8 mouse cellular contexts compared by ENCODE assay signal in the genomic region with DNA sequence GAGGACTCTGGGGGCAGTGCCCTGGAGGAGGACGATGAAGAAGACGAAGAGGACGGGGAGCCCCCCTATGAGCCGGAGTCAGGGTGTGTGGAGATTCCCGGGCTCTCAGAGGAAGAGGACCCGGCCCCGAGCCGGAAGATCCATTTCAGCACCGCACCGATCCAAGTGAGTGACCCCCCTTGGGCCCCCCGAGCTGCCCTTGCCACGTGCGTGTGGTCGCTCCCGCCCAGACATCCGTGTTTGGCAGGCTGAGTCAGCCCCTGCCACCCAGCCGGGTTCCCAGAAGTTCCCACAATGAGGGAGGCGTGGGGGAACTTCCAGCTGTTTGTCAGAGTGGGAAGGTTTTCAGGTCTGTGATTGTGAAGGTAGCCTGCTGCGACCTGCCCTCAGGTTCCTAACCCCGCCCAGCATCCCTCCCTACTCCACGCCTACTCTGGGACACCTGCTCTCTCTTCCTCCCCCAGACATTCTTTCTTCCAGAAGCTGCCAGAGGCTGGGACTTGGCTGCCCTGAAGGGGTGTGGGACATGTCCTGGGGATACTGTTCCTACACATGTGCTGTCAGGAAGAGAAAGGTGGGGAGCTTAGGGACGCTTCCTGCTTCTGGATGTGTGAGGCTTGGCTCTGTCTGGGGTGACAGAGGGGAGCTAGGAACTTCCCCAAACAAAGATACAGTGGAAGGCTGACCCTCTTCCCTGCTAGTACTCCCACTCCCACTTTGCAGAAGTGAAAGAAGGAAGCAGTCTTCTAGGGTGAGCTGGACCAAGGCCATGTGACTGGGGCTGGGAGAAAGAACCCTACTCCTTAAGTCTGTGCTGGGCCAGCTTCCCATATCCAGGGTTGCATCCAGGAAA. TPM values are rescaled to one million over a fixed set of nuclear protein-coding genes. Genes with fewer than 3 reads are reported as not detected.
A peak's percentile ranks its signal among the peaks of the same experiment; 100 is the strongest.
DNase-seq lines count a peak whose midpoint lies in the region; ATAC-seq and TF ChIP-seq lines count a peak whose summit lies in the region.

No protein-coding gene starts in this region.

- H3K9me3 ChIP-seq in forebrain, embryonic 16.5 days (ENCODE audit: control insufficient read depth, low read length), result no peaks in the 10 kb centered on the region
- H3K9me3 ChIP-seq in hindbrain, postnatal 0 days (ENCODE audit: low read length), result no peaks in the 10 kb centered on the region
- no peaks in the 10 kb centered on the region for H3K9me3 ChIP-seq in liver, embryonic 13.5 days (replicated peaks)

- WGBS in forebrain, embryonic 16.5 days, result under 1% methylated on average over 22 of the region's 22 CpGs
- WGBS in hindbrain, postnatal 0 days, result under 1% methylated on average over 21 of the region's 22 CpGs
- 1% methylated on average over 22 of the region's 22 CpGs for WGBS in liver, embryonic 13.5 days (ENCODE audit: insufficient replicate concordance)

- H3K27ac ChIP-seq in forebrain, embryonic 16.5 days (ENCODE audit: low read length), result no peak overlapping the region
- H3K27ac ChIP-seq in hindbrain, postnatal 0 days, result peak overlapping the region; percentile 89; the same call in 1 of the 2 replicates
- H3K27ac ChIP-seq in liver, embryonic 13.5 days, result peak overlapping the region; percentile 91

- TF ChIP-seq CTCF in hindbrain, postnatal 0 days (IDR thresholded peaks at IDR 0.05; ENCODE audit: low read depth), result no peak

- peaks cover 67% of the 10 kb centered on the region for H3K4me1 ChIP-seq in forebrain, embryonic 16.5 days (replicated peaks; ENCODE audit: control insufficient read depth, insufficient read depth, low read length)
- peaks cover 47% of the 10 kb centered on the region for H3K4me1 ChIP-seq in hindbrain, postnatal 0 days (ENCODE audit: insufficient read depth, low read length)
- peaks cover 88% of the 10 kb centered on the region for H3K4me1 ChIP-seq in liver, embryonic 13.5 days (replicated peaks)

- peak overlapping the region; percentile 97 for H3K9ac ChIP-seq in forebrain, embryonic 16.5 days (replicated peaks; ENCODE audit: low read depth, low read length)
- H3K9ac ChIP-seq in hindbrain, postnatal 0 days (replicated peaks; ENCODE audit: low read length), result peak overlapping the region; percentile 85
- peak overlapping the region; percentile 98 for H3K9ac ChIP-seq in liver, embryonic 13.5 days

- no peaks in the 10 kb centered on the region for H3K27me3 ChIP-seq in forebrain, embryonic 16.5 days (replicated peaks; ENCODE audit: control insufficient read depth, insufficient read depth, low read length)
- no peaks in the 10 kb centered on the region for H3K27me3 ChIP-seq in hindbrain, postnatal 0 days (ENCODE audit: insufficient read depth, low read length)
- H3K27me3 ChIP-seq in liver, embryonic 13.5 days, result no peaks in the 10 kb centered on the region

- peak overlapping the region; percentile 97 for H3K4me2 ChIP-seq in forebrain, embryonic 16.5 days (ENCODE audit: low read length)
- peak overlapping the region; percentile 99 for H3K4me2 ChIP-seq in hindbrain, postnatal 0 days (ENCODE audit: low read depth, low read length)
- H3K4me2 ChIP-seq in liver, embryonic 13.5 days, result peak overlapping the region; percentile 97

- peaks cover 7% of the 10 kb centered on the region; the same call in 1 of the 2 replicates for H3K36me3 ChIP-seq in forebrain, embryonic 16.5 days (ENCODE audit: control insufficient read depth, insufficient read depth)
- H3K36me3 ChIP-seq in hindbrain, postnatal 0 days (ENCODE audit: insufficient read depth, low read length), result peaks cover 16% of the 10 kb centered on the region
- peaks cover 27% of the 10 kb centered on the region for H3K36me3 ChIP-seq in liver, embryonic 13.5 days

- peak overlapping the region; percentile 94 for H3K4me3 ChIP-seq in forebrain, embryonic 16.5 days (replicated peaks; ENCODE audit: low read length)
- peak overlapping the region; percentile 74 for H3K4me3 ChIP-seq in hindbrain, postnatal 0 days (ENCODE audit: low read length)
- H3K4me3 ChIP-seq in liver, embryonic 13.5 days (replicated peaks), result peak overlapping the region; percentile 92

- no peak for ATAC-seq in forebrain, embryonic 16.5 days
- no peak for ATAC-seq in hindbrain, postnatal 0 days
- ATAC-seq in liver, embryonic 13.5 days (ENCODE audit: low read depth), result no peak
- no peak for ATAC-seq in inflammation-experienced regulatory T-cells, adult 6 months

- peak; percentile 52 to 58 for DNase-seq in layer of hippocampus, postnatal 10 days (ENCODE audit: low spot score in 2 of 2)
- DNase-seq in layer of hippocampus, postnatal 14 days (ENCODE audit: low spot score in 2 of 2), result no peak
- DNase-seq in adrenal gland, postnatal 10 days, result peak; percentile 69
- peak; percentile 59 for DNase-seq in hindbrain, postnatal 0 days (ENCODE audit: low spot score)
- DNase-seq in liver, embryonic 13.5 days, result no peak
- DNase-seq in naive thymus-derived CD4-positive, alpha-beta T cell, adult 2 months (ENCODE audit: low read depth), result peak; percentile 49

RNA-seq across cellular contexts. Expression of a gene that starts 2.1 kb away (rescaled TPM):
- total RNA-seq in layer of hippocampus, postnatal 10 days (2021), result 100 to 1,000 TPM; 501 TPM
- 100 to 1,000 TPM; 705 to 706 TPM for total RNA-seq in layer of hippocampus, postnatal 14 days (2021)
- 10 to 100 TPM; 83.3 to 96.2 TPM for total RNA-seq in adrenal gland, postnatal 10 days (2021)
- 22.0 and 22.4 TPM in 2 replicates for polyA plus RNA-seq in forebrain, embryonic 16.5 days (2015; fragmentation: Nextera tagmentation; extraction: Ambion mirVana)
- total RNA-seq in hindbrain, postnatal 0 days (2014; rRNA removed), result 170 and 190 TPM in 2 replicates
- 18.8 and 19.4 TPM in 2 replicates for polyA plus RNA-seq in hindbrain, postnatal 0 days (2015; fragmentation: Nextera tagmentation; extraction: Ambion mirVana)
- 10.0 and 10.6 TPM in 2 replicates for polyA plus RNA-seq in liver, embryonic 13.5 days (2015; fragmentation: Nextera tagmentation; extraction: Ambion mirVana)
- 10 to 100 TPM; 19.1 to 24.8 (median 24.8) TPM for polyA plus RNA-seq in inflammation-experienced regulatory T-cells, adult 6 months (2017; shearing (Covaris generic))

RNA-seq across cellular contexts. Expression of a gene that starts 16.7 kb away (rescaled TPM):
- 100 to 1,000 TPM; 107 TPM for total RNA-seq in layer of hippocampus, postnatal 10 days (2021)
- 10 to 100 TPM; 73.6 to 78.1 TPM for total RNA-seq in layer of hippocampus, postnatal 14 days (2021)
- 10 to 100 TPM in 1 of 2 experiments, 1 to 10 TPM in 1; 7.3 to 11.0 TPM for total RNA-seq in adrenal gland, postnatal 10 days (2021)
- 123 and 134 TPM in 2 replicates for polyA plus RNA-seq in forebrain, embryonic 16.5 days (2015; fragmentation: Nextera tagmentation; extraction: Ambion mirVana)
- total RNA-seq in hindbrain, postnatal 0 days (2014; rRNA removed), result 216 and 223 TPM in 2 replicates
- 128 and 137 TPM in 2 replicates for polyA plus RNA-seq in hindbrain, postnatal 0 days (2015; fragmentation: Nextera tagmentation; extraction: Ambion mirVana)
- 35.4 and 36.3 TPM in 2 replicates for polyA plus RNA-seq in liver, embryonic 13.5 days (2015; fragmentation: Nextera tagmentation; extraction: Ambion mirVana)
- polyA plus RNA-seq in inflammation-experienced regulatory T-cells, adult 6 months (2017; shearing (Covaris generic)), result under 1 TPM; 0.18 to 0.61 (median 0.46) TPM

RNA-seq across cellular contexts. Expression of a gene that starts 16.9 kb away (rescaled TPM):
- under 1 TPM; 0.66 to 0.78 TPM for total RNA-seq in layer of hippocampus, postnatal 10 days (2021)
- under 1 TPM; 0.95 to 0.99 TPM for total RNA-seq in layer of hippocampus, postnatal 14 days (2021)
- 10 to 100 TPM in 1 of 2 experiments, 1 to 10 TPM in 1; 4.5 to 16.8 TPM for total RNA-seq in adrenal gland, postnatal 10 days (2021)
- 0.19 and 0.58 TPM in 2 replicates for polyA plus RNA-seq in forebrain, embryonic 16.5 days (2015; fragmentation: Nextera tagmentation; extraction: Ambion mirVana)
- total RNA-seq in hindbrain, postnatal 0 days (2014; rRNA removed), result 0.36 and 0.52 TPM in 2 replicates
- polyA plus RNA-seq in hindbrain, postnatal 0 days (2015; fragmentation: Nextera tagmentation; extraction: Ambion mirVana), result 0.26 and 0.28 TPM in 2 replicates
- polyA plus RNA-seq in liver, embryonic 13.5 days (2015; fragmentation: Nextera tagmentation; extraction: Ambion mirVana), result 0.21 and 0.28 TPM in 2 replicates
- polyA plus RNA-seq in inflammation-experienced regulatory T-cells, adult 6 months (2017; shearing (Covaris generic)), result not detected

RNA-seq across cellular contexts. Expression of a gene that starts 25.6 kb away (rescaled TPM):
- total RNA-seq in layer of hippocampus, postnatal 10 days (2021), result not detected
- total RNA-seq in layer of hippocampus, postnatal 14 days (2021), result not detected
- not detected for total RNA-seq in adrenal gland, postnatal 10 days (2021)
- polyA plus RNA-seq in forebrain, embryonic 16.5 days (2015; fragmentation: Nextera tagmentation; extraction: Ambion mirVana), result not detected in 2 replicates
- total RNA-seq in hindbrain, postnatal 0 days (2014; rRNA removed), result not detected in 2 replicates
- polyA plus RNA-seq in hindbrain, postnatal 0 days (2015; fragmentation: Nextera tagmentation; extraction: Ambion mirVana), result not detected in 2 replicates
- polyA plus RNA-seq in liver, embryonic 13.5 days (2015; fragmentation: Nextera tagmentation; extraction: Ambion mirVana), result not detected in 2 replicates
- not detected for polyA plus RNA-seq in inflammation-experienced regulatory T-cells, adult 6 months (2017; shearing (Covaris generic))

RNA-seq across cellular contexts. Expression of a gene that starts 48.2 kb away (rescaled TPM):
- 10 to 100 TPM; 48.9 to 49.7 TPM for total RNA-seq in layer of hippocampus, postnatal 10 days (2021)
- total RNA-seq in layer of hippocampus, postnatal 14 days (2021), result 10 to 100 TPM; 90.5 to 91.0 TPM
- total RNA-seq in adrenal gland, postnatal 10 days (2021), result 100 to 1,000 TPM; 144 to 199 TPM
- polyA plus RNA-seq in forebrain, embryonic 16.5 days (2015; fragmentation: Nextera tagmentation; extraction: Ambion mirVana), result 27.6 and 29.2 TPM in 2 replicates
- 25.0 and 32.0 TPM in 2 replicates for total RNA-seq in hindbrain, postnatal 0 days (2014; rRNA removed)
- 46.8 and 49.0 TPM in 2 replicates for polyA plus RNA-seq in hindbrain, postnatal 0 days (2015; fragmentation: Nextera tagmentation; extraction: Ambion mirVana)
- 5.8 and 8.6 TPM in 2 replicates for polyA plus RNA-seq in liver, embryonic 13.5 days (2015; fragmentation: Nextera tagmentation; extraction: Ambion mirVana)
- polyA plus RNA-seq in inflammation-experienced regulatory T-cells, adult 6 months (2017; shearing (Covaris generic)), result 1 to 10 TPM; 2.4 to 9.2 (median 8.2) TPM

Comparison
In these comparisons a context has a peak if more than half of its experiments do, and no peak if none do; other contexts are left out.
1. DNase-seq: peak in layer of hippocampus, postnatal 10 days (2 of 2), adrenal gland, postnatal 10 days (single experiment), hindbrain, postnatal 0 days (single experiment) and naive thymus-derived CD4-positive, alpha-beta T cell, adult 2 months (single experiment); none in layer of hippocampus, postnatal 14 days (0 of 2) and liver, embryonic 13.5 days (single experiment).
2. RNA of a gene that starts 16.7 kb away (total RNA-seq): 216 to 223 TPM in hindbrain, postnatal 0 days, 107 TPM in layer of hippocampus, postnatal 10 days and 73.6 to 78.1 TPM in layer of hippocampus, postnatal 14 days; 7.3 to 11.0 TPM in adrenal gland, postnatal 10 days; every median in the first group is over 4 times any median in the second.
3. Peak in every context shown above with its lines, with median percentiles within 50 percentile points of each other: H3K4me2 ChIP-seq, H3K4me3 ChIP-seq and H3K9ac ChIP-seq.